Mouse (Mus musculus): ENCODE results near the gene Grm1. TPM values are rescaled to one million over a fixed set of nuclear protein-coding genes. Genes with fewer than 3 reads are reported as not detected.
"Not testable (repeated sequence)": the region's sequence is repeated elsewhere in the genome, so short reads cannot be mapped to it uniquely, and the experiment has no call there.

Gene Grm1
- 10.1 and 12.6 TPM in 2 replicates for polyA plus RNA-seq (2015; fragmentation: Nextera tagmentation; extraction: Ambion mirVana)

DNA sequence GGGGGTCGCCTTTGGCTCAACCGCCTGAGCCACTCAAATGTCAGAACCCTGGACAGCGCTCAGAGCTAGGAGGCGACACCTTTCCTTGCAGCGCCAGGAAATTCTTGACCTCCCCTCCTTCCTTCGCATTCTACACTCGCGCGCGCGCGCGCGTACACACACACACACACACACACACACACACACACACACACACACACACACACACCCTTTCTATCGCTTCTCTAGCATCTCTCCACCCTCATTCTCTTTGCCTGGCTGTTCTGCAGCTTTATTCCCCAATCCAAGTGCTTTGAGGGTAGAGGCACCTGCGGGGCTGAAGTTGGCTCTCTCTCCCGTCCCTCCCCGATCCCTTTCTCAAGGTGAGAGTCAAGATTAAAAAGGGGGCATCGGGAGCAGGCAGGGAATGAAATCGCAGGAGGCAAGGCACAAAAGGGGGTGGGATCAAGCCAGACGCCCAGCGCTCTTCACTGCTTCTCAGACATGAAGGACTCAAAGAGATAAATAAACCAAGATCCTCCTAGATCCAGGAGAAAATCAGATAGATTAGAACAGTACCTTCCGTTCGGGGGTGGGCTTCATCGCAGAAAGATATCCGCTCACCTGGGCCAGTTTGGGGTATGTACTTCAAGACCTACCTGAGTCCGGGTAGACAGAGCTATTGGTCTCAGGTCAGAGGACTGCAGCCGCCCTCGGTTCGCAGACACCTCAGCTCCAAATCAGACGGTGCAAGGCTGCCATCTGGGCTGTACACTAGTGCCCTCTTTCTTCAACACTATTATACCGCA is at the start of gene Grm1:
Grm1 (minus strand) TSS at position 746 of the 788 bp plus-strand sequence.
- 3% methylated on average over 31 of the region's 32 CpGs for WGBS
- peak within 1 kb of the TSS; percentile 45 for H3K27ac ChIP-seq
- no peaks in the 10 kb centered on the region for H3K36me3 ChIP-seq (replicated peaks)
- H3K27me3 ChIP-seq (replicated peaks): no peaks in the 10 kb centered on the region
- peak; percentile 92 for ATAC-seq (replicated peaks)
- H3K4me2 ChIP-seq: peak within 1 kb of the TSS; percentile 85
- H3K9me3 ChIP-seq: no peaks in the 10 kb centered on the region
- peak within 1 kb of the TSS; percentile 61 for H3K4me3 ChIP-seq
- peak within 1 kb of the TSS; percentile 65 for H3K9ac ChIP-seq
- H3K4me1 ChIP-seq: peaks cover 9% of the 10 kb centered on the region

DNA sequence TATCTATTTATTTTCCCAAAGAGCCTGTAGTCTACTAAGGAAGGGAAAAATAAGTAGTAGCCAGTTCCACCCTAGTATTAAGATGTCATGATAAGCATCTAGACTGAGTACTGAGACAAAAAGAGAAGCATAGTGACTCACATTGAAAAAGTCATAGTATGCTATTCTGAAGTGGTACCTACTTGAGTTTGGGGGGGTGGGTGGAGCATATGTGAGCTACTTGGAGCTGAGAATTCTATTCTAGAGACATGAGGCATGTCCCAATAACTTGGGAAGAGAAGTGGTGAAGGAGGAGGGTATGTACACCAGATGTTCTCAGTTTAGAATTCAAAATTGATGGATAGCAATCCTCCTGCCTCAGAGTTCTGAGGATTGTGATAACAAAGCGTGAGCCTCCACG is 39.6 kb upstream of the Grm1 start:
- H3K4me3 ChIP-seq: no peak overlapping the region
- H3K4me1 ChIP-seq: no peaks in the 10 kb centered on the region
- no peak for ATAC-seq (replicated peaks)
- WGBS: 98% methylated on average over 2 of the region's 2 CpGs
- no peaks in the 10 kb centered on the region for H3K36me3 ChIP-seq (replicated peaks)
- no peak overlapping the region for H3K27ac ChIP-seq
- no peaks in the 10 kb centered on the region for H3K27me3 ChIP-seq (replicated peaks)
- no peak overlapping the region for H3K9ac ChIP-seq
- no peaks in the 10 kb centered on the region for H3K9me3 ChIP-seq
- no peak overlapping the region for H3K4me2 ChIP-seq

DNA sequence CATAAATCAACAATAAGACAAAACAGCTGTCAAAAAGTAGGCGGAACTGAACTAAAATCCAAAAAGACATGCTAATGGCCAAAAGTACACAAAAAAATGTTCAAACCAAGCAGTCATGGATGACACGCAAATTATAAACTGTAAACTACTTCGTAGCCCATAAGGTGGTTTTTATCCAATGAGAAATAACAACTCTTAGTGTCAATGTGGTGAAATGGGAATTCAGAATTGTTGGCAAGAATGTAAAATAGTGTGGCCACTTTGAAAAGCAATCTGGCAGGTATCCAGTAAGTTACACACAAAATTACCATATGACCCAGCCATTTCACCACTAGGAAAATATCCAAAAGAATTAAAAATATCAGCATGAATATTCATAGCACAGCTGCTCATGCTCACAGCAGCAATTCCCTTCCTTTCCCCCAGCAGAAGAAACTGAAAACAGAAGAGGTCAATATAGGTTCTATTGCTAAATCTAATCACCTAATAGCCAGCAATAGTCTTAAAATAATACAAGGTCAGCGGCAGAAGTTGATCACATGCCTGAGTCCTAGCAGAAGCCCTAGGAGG is 16.4 kb upstream of the Grm1 start:
- Histone ChIP-seq H3K9ac (no peak overlapping the region), H3K27me3 (replicated peaks) (no peaks in the 10 kb centered on the region), H3K27ac (no peak overlapping the region), H3K36me3 (replicated peaks) (no peaks in the 10 kb centered on the region), H3K9me3 (no peaks in the 10 kb centered on the region), H3K4me1 (no peaks in the 10 kb centered on the region), H3K4me3 (no peak overlapping the region), H3K4me2 (no peak overlapping the region)
- no peak for ATAC-seq (replicated peaks)
- WGBS: 87% methylated on average over 4 of the region's 4 CpGs

DNA sequence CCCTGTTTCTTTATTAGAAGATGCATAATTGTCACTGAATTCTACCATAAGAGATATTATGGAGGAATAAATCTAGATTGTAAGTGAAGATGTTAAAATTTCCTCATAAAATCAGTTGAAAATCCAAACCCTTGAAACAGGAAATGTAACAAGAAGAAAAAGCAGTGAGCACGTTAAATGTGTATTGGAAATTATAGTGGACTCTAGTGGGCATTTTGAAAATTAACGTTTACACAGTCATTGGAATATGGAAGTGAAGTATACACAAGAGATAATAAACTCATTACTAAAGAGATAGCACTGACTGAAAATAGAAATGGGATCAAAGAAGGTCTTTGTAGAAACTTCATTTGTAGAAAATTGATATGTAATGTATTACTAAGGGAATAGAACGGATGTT is 4.2 kb upstream of the Grm1 start:
- WGBS: 77% methylated on average over 3 of the region's 3 CpGs
- H3K4me2 ChIP-seq: no peak overlapping the region
- H3K27ac ChIP-seq: no peak overlapping the region
- no peaks in the 10 kb centered on the region for H3K27me3 ChIP-seq (replicated peaks)
- peaks cover under 1% of the 10 kb centered on the region for H3K4me1 ChIP-seq
- no peak for ATAC-seq (replicated peaks)
- no peaks in the 10 kb centered on the region for H3K36me3 ChIP-seq (replicated peaks)
- H3K9ac ChIP-seq: no peak overlapping the region
- H3K4me3 ChIP-seq: no peak overlapping the region
- no peaks in the 10 kb centered on the region for H3K9me3 ChIP-seq

DNA sequence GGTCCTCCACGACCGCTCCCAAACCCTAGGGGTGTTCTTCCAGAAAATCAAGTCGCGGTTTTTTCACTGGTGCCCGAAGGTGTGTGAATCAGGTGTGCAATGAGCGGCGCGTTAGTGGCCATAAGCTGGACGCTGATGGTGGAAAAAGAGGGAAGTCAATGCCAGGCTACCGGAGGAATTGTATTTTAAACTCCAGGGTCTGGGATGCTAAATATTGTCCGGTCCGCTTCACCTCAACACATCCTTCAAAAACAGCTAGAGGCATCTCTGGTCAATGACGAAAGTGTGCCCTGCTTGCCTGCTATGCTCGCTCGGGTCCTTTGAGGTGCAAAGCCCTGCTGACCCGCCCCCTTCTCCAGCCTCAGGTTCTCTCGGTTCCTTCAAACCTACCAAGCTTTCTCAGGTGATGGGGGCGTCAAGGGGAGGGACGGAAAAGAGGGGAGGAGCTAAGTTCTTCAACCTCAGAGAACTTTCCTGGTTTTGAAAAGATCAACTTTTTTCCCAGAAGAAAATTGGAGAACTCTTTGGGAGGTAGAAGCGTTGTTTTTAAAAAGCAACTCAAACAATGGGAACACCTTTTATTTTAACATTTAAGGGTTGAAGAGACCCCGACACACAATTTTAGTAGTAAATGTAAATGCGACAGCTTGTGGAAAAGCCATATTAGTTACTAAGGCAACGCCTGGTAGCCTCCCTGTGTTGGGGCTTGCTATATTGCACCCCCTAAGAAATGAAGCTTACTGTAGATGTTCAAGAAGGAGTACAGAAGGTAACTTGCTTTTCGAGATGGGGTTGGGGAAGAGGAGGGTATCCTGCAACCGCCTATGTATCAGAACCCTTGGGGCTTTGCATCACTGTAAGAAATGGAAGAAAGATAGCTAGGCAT is 1.2 kb downstream of the Grm1 start:
- H3K9ac ChIP-seq: peak overlapping the region; percentile 65
- H3K4me2 ChIP-seq: peak overlapping the region; percentile 85
- no peaks in the 10 kb centered on the region for H3K27me3 ChIP-seq (replicated peaks)
- no peak overlapping the region for H3K27ac ChIP-seq
- no peaks in the 10 kb centered on the region for H3K36me3 ChIP-seq (replicated peaks)
- H3K9me3 ChIP-seq: no peaks in the 10 kb centered on the region
- WGBS: 9% methylated on average over 25 of the region's 25 CpGs
- peaks cover 9% of the 10 kb centered on the region for H3K4me1 ChIP-seq
- peak; percentile 55 for ATAC-seq (replicated peaks)
- peak overlapping the region; percentile 61 for H3K4me3 ChIP-seq

DNA sequence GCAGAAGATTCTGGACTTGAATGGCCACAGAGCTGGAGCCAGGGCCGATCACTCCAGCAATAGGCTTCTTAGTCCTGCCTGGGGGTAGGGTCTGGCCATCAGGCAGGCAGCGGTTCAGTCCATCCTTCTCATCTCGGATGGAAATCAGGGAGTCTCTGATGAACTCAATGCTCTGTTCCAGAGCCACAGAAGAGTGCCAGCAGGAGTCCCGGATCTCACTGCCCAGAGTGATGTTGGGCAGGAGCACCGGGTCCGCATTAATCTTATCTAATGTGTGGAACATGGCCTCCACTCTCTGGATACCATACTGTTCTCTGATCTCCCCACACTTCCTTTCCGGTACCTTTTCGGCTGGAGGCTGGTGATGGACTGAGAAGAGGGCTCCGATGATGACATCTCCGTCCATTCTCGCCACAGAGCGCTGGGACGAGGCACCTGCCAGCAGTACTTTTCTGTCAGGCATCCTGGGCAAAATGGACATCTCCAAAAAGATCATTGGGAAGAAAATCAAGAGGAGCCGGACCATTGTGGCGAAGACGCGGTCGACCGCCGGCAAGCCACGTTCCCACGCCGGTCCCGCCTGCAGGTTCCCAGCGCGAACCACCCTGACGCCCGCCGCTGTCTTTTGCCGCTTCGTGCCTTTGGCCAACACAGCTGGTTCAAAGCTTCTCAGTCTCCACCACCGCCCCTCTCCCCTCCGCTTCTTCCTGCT is 2.0 kb downstream of the Grm1 start:
- H3K4me1 ChIP-seq: peaks cover 9% of the 10 kb centered on the region
- H3K4me3 ChIP-seq: peak overlapping the region; percentile 61
- peak overlapping the region; percentile 85 for H3K4me2 ChIP-seq
- H3K36me3 ChIP-seq (replicated peaks): no peaks in the 10 kb centered on the region
- no peaks in the 10 kb centered on the region for H3K27me3 ChIP-seq (replicated peaks)
- no peaks in the 10 kb centered on the region for H3K9me3 ChIP-seq
- ATAC-seq (replicated peaks): peak; percentile 48
- H3K9ac ChIP-seq: peak overlapping the region; percentile 47
- H3K27ac ChIP-seq: peak overlapping the region; percentile 30; the same call in 1 of the 2 replicates
- 9% methylated on average over 33 of the region's 33 CpGs for WGBS

DNA sequence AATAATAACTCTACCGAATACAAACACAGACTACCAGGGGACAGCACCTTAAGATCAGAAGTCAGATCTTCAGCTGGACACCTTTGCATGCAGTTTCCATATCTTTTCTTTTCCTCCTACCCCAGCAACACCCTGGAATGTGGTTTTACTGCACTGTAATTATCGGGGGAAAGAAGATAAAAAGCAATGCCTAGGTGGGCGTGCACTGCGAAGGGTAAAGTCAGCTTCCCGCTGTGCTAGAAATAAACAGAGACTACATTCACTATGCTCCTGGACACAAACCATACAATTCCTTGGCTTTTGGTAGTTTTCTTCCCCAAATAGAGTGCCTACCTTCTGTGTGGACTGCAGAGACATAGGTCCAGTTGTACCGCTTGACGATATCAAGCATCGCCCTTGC is 2.6 kb downstream of the Grm1 start:
- Histone ChIP-seq H3K9ac (no peak overlapping the region), H3K27ac (no peak overlapping the region), H3K27me3 (replicated peaks) (no peaks in the 10 kb centered on the region), H3K4me3 (peak overlapping the region; percentile 61), H3K9me3 (no peaks in the 10 kb centered on the region), H3K4me1 (peaks cover 9% of the 10 kb centered on the region), H3K4me2 (peak overlapping the region; percentile 85), H3K36me3 (replicated peaks) (no peaks in the 10 kb centered on the region)
- ATAC-seq (replicated peaks): no peak
- WGBS: 79% methylated on average over 8 of the region's 8 CpGs

DNA sequence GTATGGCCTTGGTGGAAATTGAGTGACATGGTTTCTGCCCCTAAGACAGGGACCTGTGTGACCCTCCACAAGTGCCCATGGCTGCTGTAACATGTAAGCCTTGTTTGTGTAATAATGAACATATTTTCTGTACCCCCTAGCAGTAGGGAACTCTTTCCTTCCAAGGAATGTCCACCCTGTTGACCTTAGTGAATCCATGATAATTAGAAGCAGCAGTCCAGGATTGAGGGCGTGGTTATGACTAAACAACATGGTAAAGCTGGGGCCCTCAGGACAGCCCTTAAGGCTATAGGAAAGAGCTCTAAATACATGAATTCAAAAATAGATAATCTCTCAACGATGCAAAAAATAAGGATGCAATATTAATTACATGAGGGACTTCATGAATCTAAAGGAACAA is 17.0 kb downstream of the Grm1 start:
- H3K4me3 ChIP-seq: no peak overlapping the region
- no peak overlapping the region for H3K9ac ChIP-seq
- ATAC-seq (replicated peaks): no peak
- no peaks in the 10 kb centered on the region for H3K27me3 ChIP-seq (replicated peaks)
- no peak overlapping the region for H3K4me2 ChIP-seq
- no peaks in the 10 kb centered on the region for H3K36me3 ChIP-seq (replicated peaks)
- no peaks in the 10 kb centered on the region for H3K9me3 ChIP-seq
- no peaks in the 10 kb centered on the region for H3K4me1 ChIP-seq
- WGBS: 78% methylated on average over 2 of the region's 2 CpGs
- no peak overlapping the region for H3K27ac ChIP-seq

DNA sequence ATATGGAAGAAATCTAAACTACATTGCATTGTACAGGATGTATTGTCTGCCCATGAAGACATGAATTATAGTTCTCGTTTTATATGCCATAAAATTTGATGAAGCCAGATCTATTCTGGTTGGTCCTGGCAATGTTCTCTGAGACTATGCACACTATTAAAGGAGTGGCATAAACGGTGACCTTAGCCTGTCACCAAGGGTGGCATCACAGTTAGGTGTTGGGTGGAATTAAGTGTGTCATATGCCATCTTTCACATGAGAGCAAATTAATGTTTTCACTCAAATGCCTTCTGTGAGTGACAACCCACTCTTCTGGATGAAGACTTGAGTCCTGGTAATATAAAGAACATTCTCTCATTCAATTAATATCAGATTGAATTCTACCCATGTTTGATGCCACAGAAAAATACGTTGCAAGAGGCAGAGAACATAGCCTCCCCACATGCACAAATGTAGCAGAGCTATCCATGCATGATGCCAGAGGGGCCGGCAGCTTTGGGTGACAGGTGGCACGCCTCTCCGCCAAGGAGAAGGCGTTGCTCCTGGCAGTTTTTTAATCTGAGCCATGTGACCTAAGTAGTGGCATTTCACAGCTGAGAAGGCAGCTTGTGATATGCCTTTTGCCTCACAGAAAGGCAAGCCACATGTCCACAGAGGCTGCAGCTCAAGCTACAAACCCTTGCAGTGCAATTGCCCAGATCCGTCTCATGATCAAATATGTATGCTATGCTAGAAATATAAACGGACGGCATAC is 20.7 kb downstream of the Grm1 start:
- no peak overlapping the region for H3K27ac ChIP-seq
- H3K27me3 ChIP-seq (replicated peaks): no peaks in the 10 kb centered on the region
- H3K9ac ChIP-seq: no peak overlapping the region
- ATAC-seq (replicated peaks): peak; percentile 56; the same call in 1 of the 2 replicates
- no peak overlapping the region for H3K4me3 ChIP-seq
- no peaks in the 10 kb centered on the region for H3K4me1 ChIP-seq
- H3K4me2 ChIP-seq: no peak overlapping the region
- no peaks in the 10 kb centered on the region for H3K36me3 ChIP-seq (replicated peaks)
- WGBS: 73% methylated on average over 10 of the region's 10 CpGs
- no peaks in the 10 kb centered on the region for H3K9me3 ChIP-seq

DNA sequence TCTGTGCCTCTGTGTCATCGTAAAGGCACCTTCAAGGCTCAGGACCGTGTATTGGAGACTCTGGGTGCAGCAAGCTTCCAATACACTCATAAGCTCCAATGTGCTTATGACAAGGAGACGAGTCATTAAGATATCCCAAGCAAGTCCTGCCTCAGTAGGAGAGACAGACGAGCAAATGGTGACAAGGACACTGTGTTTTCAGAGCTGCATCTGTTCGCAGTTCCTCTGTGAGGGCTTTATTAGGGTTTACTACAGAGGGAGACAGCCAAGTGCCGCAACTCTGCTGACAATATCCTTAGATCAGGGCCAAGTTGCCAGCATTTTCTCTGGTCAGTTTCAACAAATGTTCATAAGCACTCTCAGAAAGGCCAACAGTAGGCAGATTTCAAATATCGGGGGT is 32.8 kb downstream of the Grm1 start:
- H3K4me3 ChIP-seq: no peak overlapping the region
- H3K4me1 ChIP-seq: no peaks in the 10 kb centered on the region
- 87% methylated on average over 7 of the region's 7 CpGs for WGBS
- ATAC-seq (replicated peaks): no peak
- H3K27me3 ChIP-seq (replicated peaks): no peaks in the 10 kb centered on the region
- no peaks in the 10 kb centered on the region for H3K36me3 ChIP-seq (replicated peaks)
- H3K9ac ChIP-seq: no peak overlapping the region
- no peak overlapping the region for H3K4me2 ChIP-seq
- H3K9me3 ChIP-seq: no peaks in the 10 kb centered on the region
- no peak overlapping the region for H3K27ac ChIP-seq

DNA sequence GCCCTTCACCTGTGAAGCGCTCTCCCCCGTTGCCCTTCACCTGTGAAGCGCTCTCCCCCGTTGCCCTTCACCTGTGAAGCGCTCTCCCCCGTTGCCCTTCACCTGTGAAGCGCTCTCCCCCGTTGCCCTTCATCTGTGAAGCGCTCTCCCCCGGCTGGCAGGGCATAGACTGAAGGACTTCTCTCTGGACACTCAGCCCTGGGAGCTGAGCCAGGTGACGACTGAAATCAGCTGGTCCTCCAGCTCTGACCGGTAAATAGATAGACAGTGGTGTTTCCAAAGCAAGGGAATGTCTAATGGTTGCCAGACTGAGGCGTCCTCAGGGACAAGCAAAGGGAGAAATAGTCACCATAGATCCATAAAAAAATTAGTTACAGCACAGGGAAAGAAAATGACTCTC is 36.7 kb downstream of the Grm1 start:
- not testable (repeated sequence) for H3K9me3 ChIP-seq
- WGBS: 64% methylated on average over 13 of the region's 13 CpGs

More for the DNA sequence above, 36.7 kb downstream of the Grm1 start:
- not testable (repeated sequence) for H3K9ac ChIP-seq; H3K4me1 ChIP-seq; H3K4me3 ChIP-seq; H3K27me3 ChIP-seq (replicated peaks); H3K4me2 ChIP-seq; H3K36me3 ChIP-seq (replicated peaks); ATAC-seq (replicated peaks); H3K27ac ChIP-seq
